Mouse (Mus musculus): Measurements from ENCODE around the gene Rab6b. TPM values are rescaled to one million over a fixed set of nuclear protein-coding genes. Genes with fewer than 3 reads are reported as not detected.

Gene Rab6b
- total and polyA plus RNA-seq, 2 experiments from 2014 or later = 155 to 210 TPM

GRCm38 (mm10) chr9:103134450-103135030 lies 23.0 kb downstream of the Rab6b start:
- Histone ChIP-seq H3K9ac (replicated peaks; ENCODE audit: low read length) (no peak overlapping the region), H3K4me2 (ENCODE audit: low read depth, low read length) (no peak overlapping the region), H3K27me3 (ENCODE audit: insufficient read depth, low read length) (no peaks in the 10 kb centered on the region), H3K4me1 (ENCODE audit: insufficient read depth, low read length) (peaks cover 21% of the 10 kb centered on the region), H3K4me3 (ENCODE audit: low read length) (no peak overlapping the region), H3K27ac (peak overlapping the region; percentile 48; the same call in 1 of the 2 replicates), H3K36me3 (ENCODE audit: insufficient read depth, low read length) (no peaks in the 10 kb centered on the region; the same call in 1 of the 2 replicates), H3K9me3 (ENCODE audit: low read length) (no peaks in the 10 kb centered on the region)
- 50% methylated on average over 9 of the region's 9 CpGs for WGBS
- no peak for DNase-seq (ENCODE audit: low spot score)
- no peak for TF ChIP-seq CTCF (IDR thresholded peaks at IDR 0.05; ENCODE audit: low read depth)
- 0 out of 2 replicates have a peak, but pooled peaks have one; percentile 25 for ATAC-seq

GRCm38 (mm10) chr9:103139481-103139880 lies 27.9 kb downstream of the Rab6b start:
- Histone ChIP-seq H3K4me3 (ENCODE audit: low read length) (no peak overlapping the region), H3K9me3 (ENCODE audit: low read length) (no peaks in the 10 kb centered on the region), H3K27ac (no peak overlapping the region), H3K9ac (replicated peaks; ENCODE audit: low read length) (no peak overlapping the region), H3K36me3 (ENCODE audit: insufficient read depth, low read length) (0 out of 2 replicates have a peak, but pooled peaks cover 18% of the 10 kb centered on the region), H3K27me3 (ENCODE audit: insufficient read depth, low read length) (no peaks in the 10 kb centered on the region), H3K4me2 (ENCODE audit: low read depth, low read length) (no peak overlapping the region), H3K4me1 (ENCODE audit: insufficient read depth, low read length) (peaks cover 7% of the 10 kb centered on the region; the same call in 1 of the 2 replicates)
- 46% methylated on average over 6 of the region's 6 CpGs for WGBS
- no peak for DNase-seq (ENCODE audit: low spot score)
- ATAC-seq = no peak
- TF ChIP-seq CTCF (IDR thresholded peaks at IDR 0.05; ENCODE audit: low read depth) = no peak

GRCm38 (mm10) chr9:103140384-103140783 lies 28.8 kb downstream of the Rab6b start:
- Histone ChIP-seq H3K27ac (no peak overlapping the region), H3K9me3 (ENCODE audit: low read length) (no peaks in the 10 kb centered on the region), H3K27me3 (ENCODE audit: insufficient read depth, low read length) (no peaks in the 10 kb centered on the region), H3K4me1 (ENCODE audit: insufficient read depth, low read length) (peaks cover 8% of the 10 kb centered on the region), H3K4me2 (ENCODE audit: low read depth, low read length) (no peak overlapping the region), H3K36me3 (ENCODE audit: insufficient read depth, low read length) (0 out of 2 replicates have a peak, but pooled peaks cover 18% of the 10 kb centered on the region), H3K9ac (replicated peaks; ENCODE audit: low read length) (no peak overlapping the region), H3K4me3 (ENCODE audit: low read length) (no peak overlapping the region)
- no peak for DNase-seq (ENCODE audit: low spot score)
- no peak for ATAC-seq
- 77% methylated on average over 6 of the region's 6 CpGs for WGBS
- TF ChIP-seq CTCF (IDR thresholded peaks at IDR 0.05; ENCODE audit: low read depth) = no peak

GRCm38 (mm10) chr9:103141266-103141665 lies 29.7 kb downstream of the Rab6b start:
- no peak for TF ChIP-seq CTCF (IDR thresholded peaks at IDR 0.05; ENCODE audit: low read depth)
- H3K4me3 ChIP-seq (ENCODE audit: low read length) = no peak overlapping the region
- H3K9ac ChIP-seq (replicated peaks; ENCODE audit: low read length) = no peak overlapping the region
- no peaks in the 10 kb centered on the region for H3K9me3 ChIP-seq (ENCODE audit: low read length)
- ATAC-seq (no peak), DNase-seq (ENCODE audit: low spot score) (no peak)
- H3K4me2 ChIP-seq (ENCODE audit: low read depth, low read length) = no peak overlapping the region
- H3K36me3 ChIP-seq (ENCODE audit: insufficient read depth, low read length) = 0 out of 2 replicates have a peak, but pooled peaks cover 18% of the 10 kb centered on the region
- WGBS = 76% methylated on average over 7 of the region's 7 CpGs
- no peak overlapping the region for H3K27ac ChIP-seq
- H3K4me1 ChIP-seq (ENCODE audit: insufficient read depth, low read length) = peaks cover 17% of the 10 kb centered on the region
- no peaks in the 10 kb centered on the region for H3K27me3 ChIP-seq (ENCODE audit: insufficient read depth, low read length)

GRCm38 (mm10) chr9:103143881-103144280 lies 32.3 kb downstream of the Rab6b start:
- no peak overlapping the region for H3K4me2 ChIP-seq (ENCODE audit: low read depth, low read length)
- 56% methylated on average over 4 of the region's 4 CpGs for WGBS
- no peak for DNase-seq (ENCODE audit: low spot score)
- ATAC-seq = 0 out of 2 replicates have a peak, but pooled peaks have one; percentile 13
- H3K27me3 ChIP-seq (ENCODE audit: insufficient read depth, low read length) = no peaks in the 10 kb centered on the region
- H3K4me1 ChIP-seq (ENCODE audit: insufficient read depth, low read length) = peaks cover 28% of the 10 kb centered on the region
- no peak for TF ChIP-seq CTCF (IDR thresholded peaks at IDR 0.05; ENCODE audit: low read depth)
- 0 out of 2 replicates have a peak, but pooled peaks cover 18% of the 10 kb centered on the region for H3K36me3 ChIP-seq (ENCODE audit: insufficient read depth, low read length)
- no peak overlapping the region for H3K4me3 ChIP-seq (ENCODE audit: low read length)
- H3K9ac ChIP-seq (replicated peaks; ENCODE audit: low read length) = no peak overlapping the region
- H3K9me3 ChIP-seq (ENCODE audit: low read length) = no peaks in the 10 kb centered on the region
- no peak overlapping the region for H3K27ac ChIP-seq

GRCm38 (mm10) chr9:103145351-103145750 lies 33.8 kb downstream of the Rab6b start:
- ATAC-seq (peak; percentile 3; the same call in 1 of the 2 replicates), DNase-seq (ENCODE audit: low spot score) (no peak)
- TF ChIP-seq CTCF (IDR thresholded peaks at IDR 0.05; ENCODE audit: low read depth) = no peak
- Histone ChIP-seq H3K9ac (replicated peaks; ENCODE audit: low read length) (peak overlapping the region; percentile 21; the same call in 1 of the 2 replicates), H3K27ac (peak overlapping the region; percentile 70), H3K27me3 (ENCODE audit: insufficient read depth, low read length) (no peaks in the 10 kb centered on the region), H3K4me1 (ENCODE audit: insufficient read depth, low read length) (peaks cover 24% of the 10 kb centered on the region), H3K36me3 (ENCODE audit: insufficient read depth, low read length) (0 out of 2 replicates have a peak, but pooled peaks cover 16% of the 10 kb centered on the region), H3K9me3 (ENCODE audit: low read length) (no peaks in the 10 kb centered on the region), H3K4me2 (ENCODE audit: low read depth, low read length) (no peak overlapping the region), H3K4me3 (ENCODE audit: low read length) (no peak overlapping the region)
- 47% methylated on average over 5 of the region's 5 CpGs for WGBS

GRCm38 (mm10) chr9:103146257-103146656 lies 34.7 kb downstream of the Rab6b start:
- H3K4me1 ChIP-seq (ENCODE audit: insufficient read depth, low read length) = peaks cover 24% of the 10 kb centered on the region
- H3K36me3 ChIP-seq (ENCODE audit: insufficient read depth, low read length) = 0 out of 2 replicates have a peak, but pooled peaks cover 10% of the 10 kb centered on the region
- H3K27ac ChIP-seq = peak overlapping the region; percentile 70
- no peak for TF ChIP-seq CTCF (IDR thresholded peaks at IDR 0.05; ENCODE audit: low read depth)
- ATAC-seq (peak; percentile 22), DNase-seq (ENCODE audit: low spot score) (no peak)
- no peak overlapping the region for H3K4me3 ChIP-seq (ENCODE audit: low read length)
- no peak overlapping the region for H3K4me2 ChIP-seq (ENCODE audit: low read depth, low read length)
- H3K27me3 ChIP-seq (ENCODE audit: insufficient read depth, low read length) = no peaks in the 10 kb centered on the region
- no peak overlapping the region; the same call in 1 of the 2 replicates for H3K9ac ChIP-seq (replicated peaks; ENCODE audit: low read length)
- WGBS = 34% methylated on average over 10 of the region's 10 CpGs
- no peaks in the 10 kb centered on the region for H3K9me3 ChIP-seq (ENCODE audit: low read length)

Measured in hindbrain, postnatal 0 days (tissue).